Mouse (Mus musculus): ENCODE data around the gene Mms19.

- no peak for TF ChIP-seq CTCF (IDR thresholded peaks at IDR 0.05; ENCODE audit: borderline replicate concordance, control insufficient read depth, extremely low read depth, insufficient read depth, low read length, poor library complexity)
- no peak for TF ChIP-seq POLR2A (IDR thresholded peaks at IDR 0.05; ENCODE audit: control insufficient read depth, extremely low read depth, insufficient read depth, low read length, poor library complexity)
Observed at GRCm38 (mm10) chr19:41913774-41914591, 67.0 kb downstream of the Mms19 start.
